Mouse (Mus musculus) bone marrow macrophage, adult 2 months (primary cell): Measurements from ENCODE around the gene Radil.

Experiments
- CTCF ChIP-seq: IDR thresholded peaks from 2 replicates; pipeline ENCODE4 v1.5.1; 2012; ENCODE audit warnings: low read depth, mild to moderate bottlenecking, low read length, moderate library complexity
- POLR2A ChIP-seq: IDR thresholded peaks from 2 replicates; pipeline ENCODE4 v1.6.1; 2012; ENCODE audit warnings: mild to moderate bottlenecking, low read depth, low read length, borderline replicate concordance

DNA sequence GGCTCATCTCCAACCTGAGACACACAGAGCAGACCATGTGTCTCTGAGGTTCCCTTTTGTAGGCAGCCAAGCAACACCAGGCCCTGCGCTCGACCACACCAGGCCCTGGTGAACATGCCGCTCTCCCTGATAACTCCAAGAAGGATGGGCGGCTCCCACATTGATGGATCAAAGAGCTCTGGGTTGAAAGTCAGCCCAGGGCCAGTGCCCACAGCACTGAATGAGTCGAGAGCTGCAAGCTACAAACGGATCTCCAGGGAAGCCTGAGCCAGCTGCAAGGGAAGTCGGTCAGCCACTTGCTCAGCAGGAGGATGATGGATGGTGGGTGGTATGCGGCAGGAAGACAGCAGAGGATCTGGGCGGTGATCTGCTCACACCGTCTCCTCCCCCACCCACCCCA lies 93.6 kb downstream of the Radil start:
- TF ChIP-seq CTCF, result no peak
- no peak for TF ChIP-seq POLR2A
